Mouse (Mus musculus): ENCODE results near the gene Xrcc6.

DNA sequence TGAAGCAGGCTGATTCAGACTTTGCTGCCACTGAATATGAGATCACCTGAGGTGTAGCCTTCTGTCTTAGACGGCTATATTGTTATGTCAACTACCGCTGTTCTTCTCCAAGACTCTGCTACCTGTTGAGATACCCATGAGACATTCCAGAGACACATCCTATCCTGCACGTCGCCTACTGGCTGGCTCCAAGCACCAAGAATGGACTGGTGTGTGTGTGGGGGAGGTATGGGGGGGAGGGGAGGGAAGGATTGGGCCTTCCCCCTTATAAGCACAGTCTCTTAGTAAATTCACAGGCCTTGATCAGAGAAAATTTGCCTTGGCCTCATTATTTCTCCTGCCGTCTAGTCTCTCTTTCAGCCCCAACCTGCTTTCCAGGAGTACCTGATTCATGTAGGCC is 19.8 kb upstream of the Xrcc6 start:
- TF ChIP-seq CTCF (IDR thresholded peaks at IDR 0.05) (no peak), EP300 (IDR thresholded peaks at IDR 0.05) (no peak)

Measured in lung, postnatal 0 days (tissue).